Mouse (Mus musculus) lung, postnatal 10 days (tissue): ENCODE data around the gene Ppip5k2.

Experiments
- DNase-seq: peaks from one replicate; pipeline ENCODE4 v3.0.0; 2021

Ppip5k2 gene

GRCm38 (mm10) chr1:97753216-97753615 is 17.0 kb downstream of the Ppip5k2 start:
- DNase-seq = no peak

GRCm38 (mm10) chr1:97748163-97748562 is 22.0 kb downstream of the Ppip5k2 start:
- DNase-seq = no peak

- DNase-seq = no peak
Observed at GRCm38 (mm10) chr1:97746261-97746660, 23.9 kb downstream of the Ppip5k2 start.

GRCm38 (mm10) chr1:97745712-97746111 is 24.5 kb downstream of the Ppip5k2 start:
- DNase-seq = no peak

- no peak for DNase-seq
Observed at GRCm38 (mm10) chr1:97743063-97743462, 27.1 kb downstream of the Ppip5k2 start.

- no peak for DNase-seq
Observed at GRCm38 (mm10) chr1:97729339-97729738, 40.9 kb downstream of the Ppip5k2 start.

- DNase-seq = no peak
Observed at GRCm38 (mm10) chr1:97726730-97727129, 43.5 kb downstream of the Ppip5k2 start.

GRCm38 (mm10) chr1:97718440-97718839 is 51.8 kb downstream of the Ppip5k2 start:
- no peak for DNase-seq

GRCm38 (mm10) chr1:97714334-97714868 is 55.8 kb downstream of the Ppip5k2 start:
- DNase-seq = no peak

GRCm38 (mm10) chr1:97710520-97710919 is 59.7 kb downstream of the Ppip5k2 start:
- DNase-seq = no peak

- DNase-seq = no peak
Observed at GRCm38 (mm10) chr1:97705389-97705788, 64.8 kb downstream of the Ppip5k2 start.

- DNase-seq = no peak
Observed at GRCm38 (mm10) chr1:97704646-97705045, 65.6 kb downstream of the Ppip5k2 start.

GRCm38 (mm10) chr1:97698956-97699570 is 71.1 kb downstream of the Ppip5k2 start:
- no peak for DNase-seq

- DNase-seq = no peak
Observed at GRCm38 (mm10) chr1:97697273-97697672, 72.9 kb downstream of the Ppip5k2 start.

GRCm38 (mm10) chr1:97693825-97694224 is 76.4 kb downstream of the Ppip5k2 start:
- DNase-seq = no peak

- DNase-seq = peak; percentile 56
Observed at GRCm38 (mm10) chr1:97688756-97689155, 81.5 kb downstream of the Ppip5k2 start.

GRCm38 (mm10) chr1:97676526-97677177 is 93.6 kb downstream of the Ppip5k2 start:
- no peak for DNase-seq

- no peak for DNase-seq
Observed at GRCm38 (mm10) chr1:97676115-97676514, 94.1 kb downstream of the Ppip5k2 start.

- no peak for DNase-seq
Observed at GRCm38 (mm10) chr1:97672849-97673248, 97.4 kb downstream of the Ppip5k2 start.

GRCm38 (mm10) chr1:97667288-97667687 is 102.9 kb downstream of the Ppip5k2 start:
- DNase-seq = no peak

- peak; percentile 9 for DNase-seq
Observed at GRCm38 (mm10) chr1:97662324-97662723, 107.9 kb downstream of the Ppip5k2 start.

GRCm38 (mm10) chr1:97661406-97662241 is 108.6 kb downstream of the Ppip5k2 start, which contains the start of gene D1Ertd622e:
Gene D1Ertd622e, minus strand, starts transcription at chr1:97662074.
- peak; percentile 82 for DNase-seq

- peak; percentile 84 for DNase-seq
Observed at GRCm38 (mm10) chr1:97660687-97661405, 109.4 kb downstream of the Ppip5k2 start.
